Comparison of ENCODE assay signal across 8 mouse cellular contexts in the genomic region with DNA sequence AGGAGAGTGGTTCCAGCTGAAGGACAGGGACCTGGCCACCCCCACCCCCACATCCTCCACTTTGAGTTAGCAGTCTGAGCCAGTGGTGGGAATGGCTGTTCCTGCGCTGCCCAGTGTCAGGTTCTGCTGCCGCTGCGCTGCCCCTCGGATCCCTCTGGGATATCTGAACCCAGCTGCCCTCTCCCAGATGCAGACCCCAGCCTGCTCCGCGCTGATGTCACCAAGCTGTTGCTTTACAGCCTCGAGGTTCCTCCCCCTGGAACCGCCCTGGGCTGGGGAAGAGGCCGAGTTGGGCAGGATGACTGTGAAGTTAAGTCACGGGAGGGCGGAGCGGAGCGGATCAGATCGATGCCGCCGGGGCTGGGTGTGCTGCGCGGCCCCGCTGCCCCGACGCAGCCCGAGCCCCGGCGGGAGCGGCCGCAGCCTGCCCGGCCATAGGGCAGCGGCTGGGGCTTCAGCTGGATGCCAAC.
DNase-seq lines count a peak whose midpoint lies in the region; ATAC-seq and TF ChIP-seq lines count a peak whose summit lies in the region.

No protein-coding gene starts in this region.

- under 1% methylated on average over 28 of the region's 28 CpGs for WGBS in lung, embryonic 14.5 days
- WGBS in olfactory bulb, adult 2 months = 6% methylated on average over 28 of the region's 28 CpGs

- no peaks in the 10 kb centered on the region for H3K9me3 ChIP-seq in lung, embryonic 14.5 days (ENCODE audit: low read depth, low read length)

- no peak for TF ChIP-seq POLR2A in olfactory bulb, adult 2 months (IDR thresholded peaks at IDR 0.05; ENCODE audit: insufficient read depth, low read depth, low read length)

- 0 out of 2 replicates have a peak, but pooled peaks cover 2% of the 10 kb centered on the region for H3K27me3 ChIP-seq in lung, embryonic 14.5 days (ENCODE audit: insufficient read depth, low read length)

- H3K4me3 ChIP-seq in lung, embryonic 14.5 days (ENCODE audit: low read depth, low read length) = peak overlapping the region; percentile 49
- peak overlapping the region; percentile 40 for H3K4me3 ChIP-seq in olfactory bulb, adult 2 months (ENCODE audit: insufficient read depth, low read depth, low read length)

- no peaks in the 10 kb centered on the region for H3K36me3 ChIP-seq in lung, embryonic 14.5 days (ENCODE audit: insufficient read depth)

- ATAC-seq in lung, embryonic 14.5 days (ENCODE audit: insufficient read depth) = peak; percentile 93

- peak; percentile 43 for DNase-seq in CD4-positive, CD25-positive, alpha-beta regulatory T cell, adult 2 months (ENCODE audit: low read depth, low spot score)
- peak; percentile 81 for DNase-seq in adrenal gland, adult 8-10 months
- peak; percentile 86 for DNase-seq in embryo, embryonic 9.5 days (ENCODE audit: extremely low spot score)
- DNase-seq in heart, adult 8-10 months (ENCODE audit: low spot score) = peak; percentile 77
- peak; percentile 56 for DNase-seq in kidney, adult 11 months
- DNase-seq in lung, embryonic 14.5 days = peak; percentile 83
- peak; percentile 33 for DNase-seq in urinary bladder, postnatal 10 days (ENCODE audit: low spot score)

- peak overlapping the region; percentile 53 for H3K9ac ChIP-seq in lung, embryonic 14.5 days

- TF ChIP-seq CTCF in lung, embryonic 14.5 days (IDR thresholded peaks at IDR 0.05; ENCODE audit: low read depth) = no peak
- TF ChIP-seq CTCF in olfactory bulb, adult 2 months (IDR thresholded peaks at IDR 0.05; ENCODE audit: insufficient read depth, low read depth, low read length) = no peak

- no peaks in the 10 kb centered on the region for H3K4me1 ChIP-seq in lung, embryonic 14.5 days (ENCODE audit: insufficient read depth)
- peaks cover 9% of the 10 kb centered on the region for H3K4me1 ChIP-seq in olfactory bulb, adult 2 months (ENCODE audit: control insufficient read depth, insufficient read depth, low read length)

- H3K27ac ChIP-seq in lung, embryonic 14.5 days (ENCODE audit: low read depth) = no peak overlapping the region
- no peak overlapping the region for H3K27ac ChIP-seq in olfactory bulb, adult 2 months (ENCODE audit: insufficient read depth, low read depth, low read length)

- peak overlapping the region; percentile 84 for H3K4me2 ChIP-seq in lung, embryonic 14.5 days

Comparison
In these comparisons a context has a peak if more than half of its experiments do, and no peak if none do; other contexts are left out.
1. DNase-seq: peak in every context shown above with its lines; median percentile 86 in embryo, embryonic 9.5 days; 83 in lung, embryonic 14.5 days; 81 in adrenal gland, adult 8-10 months; 77 in heart, adult 8-10 months; 56 in kidney, adult 11 months; 43 in CD4-positive, CD25-positive, alpha-beta regulatory T cell, adult 2 months; 33 in urinary bladder, postnatal 10 days.